8 mouse cellular contexts compared by ENCODE assay signal in genomic region chr7:67950346-67950814, GRCm38 (mm10). TPM values are rescaled to one million over a fixed set of nuclear protein-coding genes. Genes with fewer than 3 reads are reported as not detected.
DNase-seq lines count a peak whose midpoint lies in the region; ATAC-seq and TF ChIP-seq lines count a peak whose summit lies in the region.

No protein-coding gene starts in this region.

- peaks cover 50% of the 10 kb centered on the region for H3K4me1 ChIP-seq in erythroblast, embryonic 14.5 days (ENCODE audit: control insufficient read depth)
- H3K4me1 ChIP-seq in testis, adult 2 months (ENCODE audit: control insufficient read depth, insufficient read depth, low read length): peaks cover 15% of the 10 kb centered on the region
- H3K4me1 ChIP-seq in limb, embryonic 12.5 days (replicated peaks): peaks cover 9% of the 10 kb centered on the region
- peaks cover 14% of the 10 kb centered on the region for H3K4me1 ChIP-seq in stomach, embryonic 16.5 days (ENCODE audit: control insufficient read depth, insufficient read depth, low read length)

- peak overlapping the region; percentile 91 for H3K4me3 ChIP-seq in erythroblast, embryonic 14.5 days (replicated peaks)
- peak overlapping the region; percentile 84 for H3K4me3 ChIP-seq in testis, adult 2 months (ENCODE audit: control insufficient read depth, low read depth, low read length)
- H3K4me3 ChIP-seq in limb, embryonic 12.5 days (replicated peaks): peak overlapping the region; percentile 98
- peak overlapping the region; percentile 90 for H3K4me3 ChIP-seq in stomach, embryonic 16.5 days (replicated peaks; ENCODE audit: low read length)

- no peak for TF ChIP-seq POLR2A in testis, adult 2 months (IDR thresholded peaks at IDR 0.05; ENCODE audit: control insufficient read depth, low read depth, low read length)

- peak overlapping the region; percentile 89 for H3K4me2 ChIP-seq in limb, embryonic 12.5 days
- peak overlapping the region; percentile 98 for H3K4me2 ChIP-seq in stomach, embryonic 16.5 days (ENCODE audit: low read depth, low read length)

- peak overlapping the region; percentile 98 for H3K9ac ChIP-seq in limb, embryonic 12.5 days (replicated peaks)
- peak overlapping the region; percentile 95 for H3K9ac ChIP-seq in stomach, embryonic 16.5 days (ENCODE audit: low read length)

- ATAC-seq in erythroblast, adult 5-6 weeks (replicated peaks; ENCODE audit: low FRiP score, poor library complexity, severe bottlenecking): no peak
- ATAC-seq in limb, embryonic 12.5 days (ENCODE audit: insufficient number of reproducible peaks, insufficient read depth, low FRiP score, low TSS enrichment, low read depth): no peak; the same call in 1 of the 2 replicates
- ATAC-seq in stomach, embryonic 16.5 days (ENCODE audit: insufficient read depth, low FRiP score): no peak; the same call in 1 of the 2 replicates

- peaks cover 66% of the 10 kb centered on the region for H3K27me3 ChIP-seq in erythroblast, embryonic 14.5 days (ENCODE audit: control insufficient read depth)
- H3K27me3 ChIP-seq in testis, adult 2 months (ENCODE audit: control insufficient read depth, insufficient read depth, low read length): no peaks in the 10 kb centered on the region
- H3K27me3 ChIP-seq in limb, embryonic 12.5 days: no peaks in the 10 kb centered on the region
- no peaks in the 10 kb centered on the region for H3K27me3 ChIP-seq in stomach, embryonic 16.5 days (ENCODE audit: control insufficient read depth, insufficient read depth, low read length)

- under 1% methylated on average over 24 of the region's 24 CpGs for WGBS in limb, embryonic 12.5 days
- WGBS in stomach, embryonic 16.5 days: under 1% methylated on average over 23 of the region's 24 CpGs

- H3K27ac ChIP-seq in testis, adult 2 months (ENCODE audit: control insufficient read depth, insufficient read depth, low read depth, low read length): no peak overlapping the region
- H3K27ac ChIP-seq in limb, embryonic 12.5 days: peak overlapping the region; percentile 100
- peak overlapping the region; percentile 100 for H3K27ac ChIP-seq in stomach, embryonic 16.5 days (ENCODE audit: low read length)

- DNase-seq in testis, postnatal 10 days (ENCODE audit: low spot score): no peak
- DNase-seq in adrenal gland, postnatal 4 days (ENCODE audit: low spot score in 2 of 2): no peak
- DNase-seq in adrenal gland, adult 8-10 months: no peak

- H3K36me3 ChIP-seq in erythroblast, embryonic 14.5 days (ENCODE audit: control insufficient read depth): no peaks in the 10 kb centered on the region
- no peaks in the 10 kb centered on the region for H3K36me3 ChIP-seq in testis, adult 2 months (ENCODE audit: control insufficient read depth, insufficient read depth, low read length)
- H3K36me3 ChIP-seq in limb, embryonic 12.5 days: no peaks in the 10 kb centered on the region
- H3K36me3 ChIP-seq in stomach, embryonic 16.5 days (ENCODE audit: control insufficient read depth, insufficient read depth, low read length): no peaks in the 10 kb centered on the region

- TF ChIP-seq CTCF in testis, adult 2 months (IDR thresholded peaks at IDR 0.05; ENCODE audit: control insufficient read depth, insufficient read depth, insufficient replicate concordance, low read depth, low read length): no peak

- H3K9me3 ChIP-seq in erythroblast, embryonic 14.5 days (ENCODE audit: control insufficient read depth, low read length): no peaks in the 10 kb centered on the region
- no peaks in the 10 kb centered on the region for H3K9me3 ChIP-seq in limb, embryonic 12.5 days
- H3K9me3 ChIP-seq in stomach, embryonic 16.5 days (replicated peaks; ENCODE audit: control insufficient read depth, low read length): no peaks in the 10 kb centered on the region

RNA-seq across cellular contexts. Expression of gene Igf1r, which starts 2.2 kb away (rescaled TPM):
- polyA plus RNA-seq in erythroblast, embryonic 14.5 days (2012): 0.17 and 0.23 TPM in 2 replicates
- 17.1 and 19.6 TPM in 2 replicates for total RNA-seq in erythroblast, adult 5-6 weeks (2015; ENCODE audit: low replicate concordance)
- total RNA-seq in erythroblast, adult 5-6 weeks (2017; ENCODE audit: low replicate concordance): 13.5 and 16.0 TPM in 2 replicates
- 3.4 and 4.2 TPM in 2 replicates for polyA plus RNA-seq in testis, adult 2 months (2012; rRNA removed)
- 45.2 and 47.2 TPM in 2 replicates for polyA plus RNA-seq in limb, embryonic 12.5 days (2016; fragmentation: Nextera tagmentation; extraction: Ambion mirVana)
- 15.0 and 15.4 TPM in 2 replicates for polyA plus RNA-seq in stomach, embryonic 16.5 days (2015; fragmentation: Nextera tagmentation; extraction: Ambion mirVana)
- 10 to 100 TPM; 71.9 to 75.8 TPM for total RNA-seq in adrenal gland, postnatal 4 days (2021)
- total RNA-seq in adrenal gland, adult 8-10 months (2022): 100 to 1,000 TPM in 2 of 4 experiments, 10 to 100 TPM in 2; 81.3 to 138 (median 103) TPM
